Mouse (Mus musculus) erythroblast, embryonic 14.5 days (primary cell): ENCODE measurements around the gene Gm10521.

Experiments
- GATA1 ChIP-seq: IDR thresholded peaks from 2 replicates; pipeline ENCODE4 v1.6.1; 2012; ENCODE audit warnings: low read length, inconsistent platforms, mixed read lengths
- TAL1 ChIP-seq: IDR thresholded peaks from 3 replicates; pipeline ENCODE4 v1.6.1; 2012; ENCODE audit warnings: low read length, inconsistent platforms, mixed read lengths

DNA sequence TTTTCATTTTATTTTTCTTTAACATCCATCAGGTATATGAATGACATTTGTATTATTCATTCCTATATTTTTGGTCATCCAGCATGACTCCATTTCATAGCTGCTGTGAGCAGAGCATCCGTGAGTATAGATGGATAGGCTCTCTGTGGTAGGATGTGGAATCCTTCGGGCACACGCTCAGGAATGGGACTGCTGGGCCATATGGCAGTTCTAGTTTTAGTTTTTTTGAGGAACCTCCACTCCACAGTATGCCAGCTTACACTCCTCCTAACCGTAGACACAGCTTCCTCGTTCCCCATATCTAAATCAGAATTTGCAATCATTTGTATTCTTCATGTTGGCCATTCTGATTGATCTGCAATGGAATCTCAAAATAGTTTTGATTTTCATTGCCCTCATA, 27.4 kb downstream of the Gm10521 start:
- TF ChIP-seq TAL1 = no peak
- TF ChIP-seq GATA1 = no peak
